Mouse (Mus musculus) cortical plate, adult 2 months (tissue): ENCODE data around the gene Gm21663. TPM values are rescaled to one million over a fixed set of nuclear protein-coding genes. Genes with fewer than 3 reads are reported as not detected.
"Not testable (repeated sequence)": the region's sequence is repeated elsewhere in the genome, so short reads cannot be mapped to it uniquely, and the experiment has no call there.

Source experiments
- H3K27ac ChIP-seq: fragments of 200-500 bp; 2 replicates; pipeline ENCODE4 v1.5.1; 2012; ENCODE audit warnings: low read length, control low read depth, inconsistent platforms; ENCODE audit not compliant: insufficient read depth
- H3K4me1 ChIP-seq: fragments of 200-500 bp; 2 replicates; pipeline ENCODE4 v1.6.1; 2011; ENCODE audit warnings: low read length; ENCODE audit not compliant: control insufficient read depth, insufficient read depth
- H3K4me3 ChIP-seq: fragments of 200-500 bp; 2 replicates; pipeline ENCODE4 v1.5.1; 2011; ENCODE audit warnings: mild to moderate bottlenecking, low read length, control low read depth; ENCODE audit not compliant: insufficient read depth
- CTCF ChIP-seq: fragments of 200-500 bp; IDR thresholded peaks from 2 replicates; pipeline ENCODE4 v1.5.1; 2011; ENCODE audit warnings: mild to moderate bottlenecking, control low read depth, low read length; ENCODE audit not compliant: insufficient read depth; ENCODE audit errors: extremely low read depth
- POLR2A ChIP-seq: fragments of 200-500 bp; IDR thresholded peaks from 2 replicates; pipeline ENCODE4 v1.6.1; 2011; ENCODE audit warnings: mild to moderate bottlenecking, low read length, control low read depth; ENCODE audit not compliant: insufficient read depth; ENCODE audit errors: extremely low read depth
- polyA plus RNA-seq: library from polyadenylated mRNA; depleted of rRNA; stranded (reverse); fragments of >200 nt; gene quantifications from 2 replicates; pipeline ENCODE4 v1.2.3, GENCODE M21; 2012; rRNA removed

Gm21663 gene
- not detected in 2 replicates for polyA plus RNA-seq

- not testable (repeated sequence) for H3K4me1 ChIP-seq, H3K4me3 ChIP-seq, H3K27ac ChIP-seq
These were observed at the start of gene Gm21663 for GRCm38 (mm10) chr5:25942281-25942680. Gm21663 (minus strand) TSS chr5:25942381.

GRCm38 (mm10) chr5:25988550-25988949 is 46.4 kb upstream of the Gm21663 start, which contains the start of gene Gm21698:
Gm21698 (minus strand) TSS chr5:25988650.
- not testable (repeated sequence) for H3K4me1 ChIP-seq, H3K27ac ChIP-seq, H3K4me3 ChIP-seq

- not testable (repeated sequence) for H3K4me1 ChIP-seq, H3K4me3 ChIP-seq, H3K27ac ChIP-seq
These were observed 30.4 kb upstream of the Gm21663 start, which contains the start of gene Gm21680 for GRCm38 (mm10) chr5:25972563-25972962. Gm21680 (minus strand) TSS chr5:25972663.

GRCm38 (mm10) chr5:25957050-25957449 is 14.9 kb upstream of the Gm21663 start:
- H3K4me1 ChIP-seq, H3K27ac ChIP-seq, H3K4me3 ChIP-seq: not testable (repeated sequence)

GRCm38 (mm10) chr5:25956611-25957010 is 14.4 kb upstream of the Gm21663 start:
- not testable (repeated sequence) for H3K27ac ChIP-seq, H3K4me1 ChIP-seq, H3K4me3 ChIP-seq

- not testable (repeated sequence) for H3K4me1 ChIP-seq, H3K27ac ChIP-seq, H3K4me3 ChIP-seq
These were observed 12.1 kb upstream of the Gm21663 start, which contains the start of gene Gm21671 for GRCm38 (mm10) chr5:25954317-25954716. Gm21671 (minus strand) TSS chr5:25954417.

GRCm38 (mm10) chr5:25945391-25945790 is 3.2 kb upstream of the Gm21663 start:
- not testable (repeated sequence) for H3K4me1 ChIP-seq, H3K27ac ChIP-seq, H3K4me3 ChIP-seq

GRCm38 (mm10) chr5:25891321-25891720 is 50.9 kb downstream of the Gm21663 start:
- H3K4me3 ChIP-seq: no peak overlapping the region
- no peak for TF ChIP-seq CTCF
- no peak for TF ChIP-seq POLR2A
- H3K4me1 ChIP-seq: no peaks in the 10 kb centered on the region
- no peak overlapping the region for H3K27ac ChIP-seq

- H3K27ac ChIP-seq: no peak overlapping the region
These were observed 52.3 kb downstream of the Gm21663 start for GRCm38 (mm10) chr5:25889746-25890382.

GRCm38 (mm10) chr5:25886708-25887107 is 55.5 kb downstream of the Gm21663 start:
- no peaks in the 10 kb centered on the region for H3K4me1 ChIP-seq
- no peak overlapping the region for H3K27ac ChIP-seq
- H3K4me3 ChIP-seq: no peak overlapping the region
- TF ChIP-seq CTCF (no peak), POLR2A (no peak)

More at GRCm38 (mm10) chr5:25889746-25890382, 52.3 kb downstream of the Gm21663 start:
- no peaks in the 10 kb centered on the region for H3K4me1 ChIP-seq
- H3K4me3 ChIP-seq: no peak overlapping the region
- TF ChIP-seq POLR2A: no peak
- TF ChIP-seq CTCF: no peak

Other genes with a start within 250 kb of the Gm21663 start
- 4.9 and 5.0 TPM in 2 replicates for gene Xrcc2, start 236.6 kb downstream of the Gm21663 start, polyA plus RNA-seq
- 117 and 126 TPM in 2 replicates for gene Actr3b, start 182.4 kb downstream of the Gm21663 start, polyA plus RNA-seq
- gene Gm21671, start 12.0 kb upstream of the Gm21663 start, polyA plus RNA-seq: not detected in 2 replicates
- not detected in 2 replicates for gene Gm21680, start 30.3 kb upstream of the Gm21663 start, polyA plus RNA-seq
- gene Gm21698, start 46.3 kb upstream of the Gm21663 start, polyA plus RNA-seq: not detected in 2 replicates
- gene Gm1979, start 62.4 kb upstream of the Gm21663 start, polyA plus RNA-seq: not detected in 2 replicates
- not detected in 2 replicates for gene Gm5862, start 80.5 kb upstream of the Gm21663 start, polyA plus RNA-seq
- 0.04 and 0.08 TPM in 2 replicates for gene Speer4a, start 97.2 kb upstream of the Gm21663 start, polyA plus RNA-seq
- gene Gm7347, start 116.2 kb upstream of the Gm21663 start, polyA plus RNA-seq: not detected in 2 replicates
- not detected in 2 replicates for gene Gm10471, start 146.9 kb upstream of the Gm21663 start, polyA plus RNA-seq
- gene 5031410I06Rik, start 163.0 kb upstream of the Gm21663 start, polyA plus RNA-seq: not detected in 2 replicates
- not detected in 2 replicates for gene Gm10220, start 179.0 kb upstream of the Gm21663 start, polyA plus RNA-seq